Mouse (Mus musculus) lung, postnatal 0 days (tissue): ENCODE results near the gene Aldh1l1. TPM values are rescaled to one million over a fixed set of nuclear protein-coding genes. Genes with fewer than 3 reads are reported as not detected.

Source experiments
- ATAC-seq: fragments of 200-750 bp; cut with Nextera tagmentation; 2 replicates; pipeline ENCODE4 v1.8.0; 2017; ENCODE audit warnings: moderate library complexity
- DNase-seq: peaks from one replicate; pipeline ENCODE4 v3.0.0-alpha.2; 2016; ENCODE audit warnings: low spot score
- H3K27ac ChIP-seq: fragments of 300-500 bp; sonication (generic); 2 replicates; pipeline ENCODE4 v1.5.1; 2014; ENCODE audit warnings: antibody characterized with exemption, mild to moderate bottlenecking, low read length, mixed read lengths
- H3K27me3 ChIP-seq: fragments of 300-500 bp; sonication (generic); replicated peaks from 2 replicates; pipeline ENCODE4 v1.6.1; 2014; ENCODE audit warnings: low read length, mixed read lengths; ENCODE audit not compliant: insufficient read depth
- H3K36me3 ChIP-seq: fragments of 300-500 bp; sonication (generic); 2 replicates; pipeline ENCODE4 v1.6.1; 2014; ENCODE audit warnings: low read length, mixed read lengths; ENCODE audit not compliant: insufficient read depth
- H3K4me1 ChIP-seq: fragments of 300-500 bp; sonication (generic); 2 replicates; pipeline ENCODE4 v1.6.1; 2014; ENCODE audit warnings: antibody characterized with exemption, low read depth, low read length, mixed read lengths; ENCODE audit not compliant: insufficient read depth
- H3K4me2 ChIP-seq: fragments of 300-500 bp; sonication (generic); replicated peaks from 2 replicates; pipeline ENCODE4 v1.6.1; 2014; ENCODE audit warnings: low read depth, mild to moderate bottlenecking, low read length, moderate library complexity, mixed read lengths
- H3K4me3 ChIP-seq: fragments of 300-500 bp; sonication (generic); 2 replicates; pipeline ENCODE4 v1.5.1; 2014; ENCODE audit warnings: low read depth, low read length
- H3K9ac ChIP-seq: fragments of 300-500 bp; sonication (generic); replicated peaks from 2 replicates; pipeline ENCODE4 v1.6.1; 2014; ENCODE audit warnings: low read depth, mild to moderate bottlenecking
- H3K9me3 ChIP-seq: fragments of 300-500 bp; sonication (generic); 2 replicates; pipeline ENCODE4 v1.6.1; 2016; ENCODE audit warnings: low read length, mixed read lengths
- CTCF ChIP-seq: IDR thresholded peaks from 2 replicates; pipeline ENCODE4 v1.5.1; 2016; ENCODE audit warnings: antibody characterized with exemption, mild to moderate bottlenecking
- EP300 ChIP-seq: IDR thresholded peaks from 2 replicates; pipeline ENCODE4 v1.6.1; 2016; ENCODE audit warnings: antibody characterized with exemption, mild to moderate bottlenecking, control low read depth
- WGBS: fragments of 180-500 bp; shearing (Covaris S2); extraction: QIAGEN DNeasy Blood & Tissue Kit; methylation state at CpG from one replicate; pipeline ENCODE4 v1.1.7; 2014; 5-methylcytosine and 5-hydroxymethylcytosine counted together
- polyA plus RNA-seq: library from polyadenylated mRNA; unstranded; fragments of >200 nt; fragmentation: Nextera tagmentation; extraction: Ambion mirVana; gene quantifications from 2 replicates; pipeline ENCODE4 v1.2.1, GENCODE M21; 2015

Gene Aldh1l1
- polyA plus RNA-seq, 1 experiment from 2014 or later = 4.8 TPM

DNA sequence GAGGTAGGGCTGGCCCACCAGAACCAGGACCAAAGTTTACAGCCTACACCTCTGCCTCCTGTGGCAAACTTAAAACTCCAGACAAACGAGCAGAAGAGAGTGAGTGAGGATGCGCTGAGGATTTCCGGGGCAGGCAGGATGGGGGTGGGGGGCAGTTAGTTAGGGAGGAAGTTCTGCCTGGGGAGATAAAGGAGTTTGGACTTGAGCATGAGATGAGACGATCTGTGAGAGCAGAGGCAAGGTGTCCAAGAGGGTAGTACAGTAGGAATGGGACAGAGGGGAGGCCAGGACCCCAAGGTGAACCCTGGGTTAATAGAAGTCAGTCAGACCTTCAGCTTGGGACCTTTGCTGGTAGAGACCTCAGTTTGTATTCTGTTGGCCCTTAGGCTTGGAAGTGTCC, 132.0 kb downstream of the Aldh1l1 start:
- Histone ChIP-seq H3K36me3 (no peaks in the 10 kb centered on the region), H3K9me3 (no peaks in the 10 kb centered on the region), H3K27ac (no peak overlapping the region), H3K4me1 (peaks cover 20% of the 10 kb centered on the region), H3K9ac (no peak overlapping the region), H3K4me3 (no peak overlapping the region), H3K4me2 (no peak overlapping the region), H3K27me3 (no peaks in the 10 kb centered on the region)
- DNase-seq (no peak), ATAC-seq (no peak)
- TF ChIP-seq EP300 (no peak), CTCF (no peak)
- WGBS = 52% methylated on average over 4 of the region's 4 CpGs

DNA sequence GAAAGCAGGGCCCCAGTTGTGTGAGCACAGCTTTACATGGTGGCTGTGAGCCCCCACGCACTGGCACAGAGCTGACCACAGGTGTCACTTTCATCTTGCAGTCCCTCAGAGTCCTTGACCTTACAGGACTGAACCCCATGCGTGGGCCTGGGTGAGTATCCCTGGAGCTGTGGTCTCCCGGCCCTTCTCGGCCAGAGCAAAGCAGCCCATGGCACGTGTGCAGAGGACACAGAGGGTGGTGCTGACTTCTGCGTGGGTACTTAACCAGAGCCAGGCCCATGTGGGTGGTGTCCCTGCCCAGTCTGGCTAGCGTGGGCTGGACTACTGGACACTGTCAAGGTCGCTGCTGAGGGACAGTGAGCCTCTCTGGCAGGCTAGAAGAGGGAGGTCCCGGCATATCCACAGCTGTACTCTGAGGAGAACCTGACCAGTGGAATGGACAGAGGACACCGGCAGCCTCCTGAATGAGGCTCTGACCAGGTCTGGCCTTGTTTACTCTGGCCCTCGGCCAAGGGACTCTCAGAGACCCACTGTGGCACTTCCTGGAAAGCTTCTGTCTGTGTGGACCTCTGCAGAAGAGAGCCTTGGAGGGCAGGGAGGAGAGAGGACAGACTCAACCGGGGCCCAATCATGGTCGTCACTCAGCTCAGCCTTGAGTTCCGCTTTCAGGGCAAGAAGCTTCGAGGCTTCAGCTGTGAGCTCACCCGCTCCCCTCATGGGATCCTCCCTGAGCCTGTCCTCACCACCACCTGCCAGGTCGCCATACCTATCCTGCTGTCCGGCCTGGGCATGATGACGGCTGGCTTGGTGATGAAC, 132.8 kb downstream of the Aldh1l1 start:
- Histone ChIP-seq H3K4me2 (no peak overlapping the region), H3K27ac (no peak overlapping the region), H3K4me3 (no peak overlapping the region), H3K9ac (0 out of 2 replicates have a peak overlapping the region, but pooled peaks have one; percentile 3), H3K4me1 (peaks cover 20% of the 10 kb centered on the region), H3K27me3 (no peaks in the 10 kb centered on the region), H3K36me3 (no peaks in the 10 kb centered on the region), H3K9me3 (no peaks in the 10 kb centered on the region)
- WGBS = 44% methylated on average over 19 of the region's 19 CpGs
- TF ChIP-seq CTCF (no peak), EP300 (no peak)
- peak; percentile 49 for ATAC-seq
- peak; percentile 59 for DNase-seq

DNA sequence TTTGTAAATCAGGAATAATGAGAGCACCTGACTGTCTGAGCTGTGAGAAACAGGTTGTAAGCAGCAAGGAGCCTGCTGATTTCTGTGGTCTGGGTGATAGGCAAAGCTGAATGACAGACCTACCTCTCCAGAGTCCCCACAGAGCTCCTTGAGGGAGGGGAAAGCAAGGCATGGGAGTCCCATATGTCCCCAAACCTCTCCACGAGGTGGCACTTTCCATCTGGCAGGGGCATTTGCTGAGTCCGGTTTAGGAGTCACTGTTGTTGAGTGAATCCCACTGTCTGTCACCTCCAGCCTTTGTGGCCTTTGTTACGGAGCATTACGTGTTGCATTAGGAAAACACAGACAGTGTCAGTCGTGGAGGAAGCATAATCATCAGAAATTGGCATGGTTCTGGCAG, 133.7 kb downstream of the Aldh1l1 start:
- Histone ChIP-seq H3K27me3 (no peaks in the 10 kb centered on the region), H3K4me1 (peaks cover 20% of the 10 kb centered on the region), H3K4me2 (no peak overlapping the region), H3K36me3 (no peaks in the 10 kb centered on the region), H3K27ac (no peak overlapping the region), H3K9me3 (no peaks in the 10 kb centered on the region), H3K4me3 (no peak overlapping the region), H3K9ac (no peak overlapping the region)
- no peak for DNase-seq
- ATAC-seq = no peak
- 74% methylated on average over 5 of the region's 5 CpGs for WGBS
- no peak for TF ChIP-seq CTCF
- TF ChIP-seq EP300 = no peak

DNA sequence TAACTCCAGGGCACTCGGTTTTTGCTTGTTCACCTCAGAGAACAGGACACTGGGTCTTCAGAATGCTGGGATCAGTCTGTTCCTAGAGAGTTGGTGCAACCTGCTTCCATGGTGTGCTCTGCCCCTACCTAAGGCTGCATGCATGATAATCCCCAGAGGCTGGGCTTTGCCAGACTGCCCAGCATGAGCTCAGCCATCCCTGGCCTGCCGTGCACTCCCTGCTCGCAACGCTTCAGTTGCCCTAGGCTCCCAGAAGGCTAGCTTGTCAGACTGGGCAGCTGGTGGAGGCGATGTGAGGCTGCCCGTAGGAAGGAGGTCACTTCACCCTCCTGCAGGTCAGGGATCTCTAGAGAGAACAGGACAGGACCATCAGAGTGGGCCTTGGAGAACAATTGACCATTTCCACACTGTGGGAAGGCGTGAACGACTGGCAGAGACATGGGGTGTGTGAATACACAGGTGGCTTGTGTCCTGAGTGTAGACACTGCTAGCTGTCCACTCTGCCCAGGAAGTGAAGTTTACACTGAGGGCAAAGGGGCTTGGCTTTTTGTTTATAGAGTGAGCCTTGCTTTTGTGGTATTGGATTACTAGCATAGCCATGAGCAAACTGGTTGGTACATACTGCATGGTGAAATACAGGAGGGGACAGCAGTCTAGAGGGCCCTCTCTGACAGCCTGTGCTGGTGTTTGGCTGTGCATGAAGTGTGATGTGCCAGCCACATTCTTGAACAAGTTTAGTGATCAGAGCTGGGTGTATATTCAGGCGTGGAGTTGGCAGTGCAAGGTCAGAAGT, 134.8 kb downstream of the Aldh1l1 start:
- Histone ChIP-seq H3K9ac (no peak overlapping the region), H3K4me3 (no peak overlapping the region), H3K27me3 (no peaks in the 10 kb centered on the region), H3K4me2 (no peak overlapping the region), H3K36me3 (no peaks in the 10 kb centered on the region), H3K4me1 (peaks cover 20% of the 10 kb centered on the region), H3K27ac (0 out of 2 replicates have a peak overlapping the region, but pooled peaks have one; percentile 26), H3K9me3 (no peaks in the 10 kb centered on the region)
- ATAC-seq = peak; percentile 43
- 56% methylated on average over 9 of the region's 9 CpGs for WGBS
- peak; percentile 54 for DNase-seq
- TF ChIP-seq CTCF = no peak
- TF ChIP-seq EP300 = 0 out of 2 replicates have a peak, but pooled peaks have one; percentile 12

DNA sequence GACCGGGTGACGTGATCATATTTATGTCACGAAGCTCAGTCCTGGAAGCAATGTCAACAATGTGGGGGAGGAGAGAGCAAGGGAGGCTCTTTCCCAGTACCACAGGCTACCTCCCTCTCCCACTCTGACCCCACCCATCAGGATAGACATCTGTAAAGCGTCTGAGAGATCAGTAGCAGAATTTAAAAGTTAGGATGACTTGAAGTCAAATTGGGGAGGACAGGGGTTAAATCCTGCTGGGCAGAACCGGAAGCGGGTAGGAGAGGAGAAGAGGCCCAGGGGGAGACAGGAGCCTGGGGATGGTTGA, 135.3 kb downstream of the Aldh1l1 start:
- no peak for TF ChIP-seq CTCF
- H3K9ac ChIP-seq = no peak overlapping the region
- ATAC-seq = no peak
- no peak overlapping the region for H3K4me2 ChIP-seq
- H3K9me3 ChIP-seq = no peaks in the 10 kb centered on the region
- 40% methylated on average over 6 of the region's 6 CpGs for WGBS
- H3K36me3 ChIP-seq = no peaks in the 10 kb centered on the region
- H3K27me3 ChIP-seq = no peaks in the 10 kb centered on the region
- DNase-seq = no peak
- H3K4me1 ChIP-seq = peaks cover 20% of the 10 kb centered on the region
- H3K27ac ChIP-seq = no peak overlapping the region
- no peak overlapping the region for H3K4me3 ChIP-seq

DNA sequence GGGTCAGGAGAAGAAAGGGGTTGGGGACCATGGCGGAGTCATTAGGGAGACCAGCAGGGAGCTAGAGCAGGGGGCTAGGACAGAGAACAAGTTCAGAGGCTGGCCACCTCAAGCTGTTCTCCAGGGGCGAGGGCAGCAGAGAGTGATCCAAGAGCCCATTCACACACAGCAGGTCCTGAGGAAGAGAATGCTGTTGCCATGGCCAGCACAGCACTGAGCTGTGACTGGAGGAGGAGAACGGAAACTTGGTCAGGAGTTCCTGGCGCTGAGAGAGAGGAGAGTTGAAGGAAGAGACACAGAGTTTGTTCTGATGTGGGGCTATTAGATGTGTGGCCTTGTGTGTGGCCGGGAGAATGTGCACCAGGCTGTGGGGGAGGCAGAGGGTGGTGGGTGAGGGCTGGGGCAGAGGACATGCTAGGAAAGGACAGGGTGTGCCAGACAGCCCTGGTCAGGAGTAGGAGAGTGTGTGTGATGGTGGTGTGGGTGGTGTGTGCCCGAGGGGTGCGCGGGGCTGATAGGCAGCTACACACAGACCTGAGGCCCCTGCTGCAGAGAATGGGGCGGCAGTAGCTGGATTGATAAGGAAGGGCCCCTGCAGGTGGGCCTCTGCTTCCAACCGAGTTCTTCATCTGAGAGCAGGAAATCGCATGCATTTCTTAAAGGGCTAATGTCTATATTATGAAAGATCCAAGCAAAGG, 136.7 kb downstream of the Aldh1l1 start:
- 37% methylated on average over 11 of the region's 11 CpGs for whole genome bisulfite sequencing

More for the DNA sequence above, 136.7 kb downstream of the Aldh1l1 start:
- ATAC-seq = no peak
- Histone ChIP-seq H3K4me1 (peaks cover 20% of the 10 kb centered on the region), H3K4me2 (no peak overlapping the region), H3K27me3 (no peaks in the 10 kb centered on the region), H3K4me3 (no peak overlapping the region), H3K27ac (0 out of 2 replicates have a peak overlapping the region, but pooled peaks have one; percentile 14), H3K36me3 (no peaks in the 10 kb centered on the region), H3K9me3 (no peaks in the 10 kb centered on the region), H3K9ac (no peak overlapping the region)
- DNase-seq = no peak
- TF ChIP-seq EP300 (no peak), CTCF (no peak)
